Mouse (Mus musculus): ENCODE results near the gene Fam216b. TPM values are rescaled to one million over a fixed set of nuclear protein-coding genes. Genes with fewer than 3 reads are reported as not detected.

The Fam216b gene
- total and polyA plus RNA-seq, 3 experiments, result not detected

DNA sequence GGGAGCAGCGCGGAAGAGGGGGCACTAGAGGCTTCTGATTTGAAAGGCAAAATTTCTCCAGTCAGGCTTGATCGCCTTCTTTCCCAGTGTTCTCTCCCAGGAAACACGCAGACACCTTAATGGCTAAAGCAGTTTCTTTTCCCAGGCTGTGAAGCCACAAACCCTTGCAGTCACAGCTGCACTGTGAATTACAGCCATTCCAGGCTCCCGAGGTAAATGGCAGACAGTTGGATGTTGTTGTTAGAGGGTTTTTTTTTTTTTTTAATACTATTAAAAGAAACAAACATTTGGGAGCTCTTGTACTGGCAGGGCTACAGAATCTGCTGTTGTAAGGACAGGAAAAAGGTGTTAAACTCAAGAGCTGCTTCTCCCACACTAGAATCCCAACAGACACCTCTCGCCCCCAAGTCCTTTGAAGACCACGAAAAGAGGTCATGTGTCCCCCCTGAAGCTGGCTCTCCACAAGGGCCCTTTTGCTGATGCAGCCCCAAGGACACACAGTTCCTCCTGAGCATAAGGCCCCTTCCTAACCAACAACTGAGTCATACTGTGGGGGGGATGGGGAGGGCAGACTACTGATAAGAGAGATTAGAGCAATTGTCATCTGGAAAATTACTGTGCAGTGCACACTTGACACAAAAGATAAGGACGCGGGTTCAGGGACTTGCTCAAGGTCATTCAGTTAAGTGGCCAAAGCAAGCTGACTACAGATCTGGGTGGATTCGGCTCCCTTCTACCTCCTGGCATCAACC lies 30.8 kb upstream of the Fam216b start:
- H3K79me2 ChIP-seq (replicated peaks; ENCODE audit: control insufficient read depth, extremely low read depth, insufficient read depth, poor library complexity, severe bottlenecking), result no peaks in the 10 kb centered on the region
- no peak overlapping the region for H3K9ac ChIP-seq (ENCODE audit: insufficient read depth, low read depth)
- TF ChIP-seq MAZ (IDR thresholded peaks at IDR 0.05; ENCODE audit: low read depth, low read length), result no peak
- no peak for TF ChIP-seq MXI1 (IDR thresholded peaks at IDR 0.05; ENCODE audit: low read depth, low read length)
- TF ChIP-seq MEF2A (IDR thresholded peaks at IDR 0.05; ENCODE audit: borderline replicate concordance, low read depth, low read length), result no peak
- TF ChIP-seq CHD2 (IDR thresholded peaks at IDR 0.05; ENCODE audit: low read length), result no peak
- TF ChIP-seq CTCF (conservative IDR thresholded peaks at IDR 0.05 in 1 of 2, IDR thresholded peaks at IDR 0.05 in 1 of 2; ENCODE audit: low read depth in 2 of 2, low read length in 2 of 2), result no peak
- no peak for TF ChIP-seq TCF12 (IDR thresholded peaks at IDR 0.05; ENCODE audit: low read depth, low read length)
- TF ChIP-seq ETS1 (conservative IDR thresholded peaks at IDR 0.05; ENCODE audit: low read depth, low read length), result no peak
- H3K4me1 ChIP-seq (ENCODE audit: control insufficient read depth in 1 of 2, insufficient read depth in 2 of 2), result peaks cover 0 to 9% of the 10 kb centered on the region in 2 experiments; a peak in 1 of 4 replicates
- in situ Hi-C loops (cut with MboI; ENCODE audit: low pct_ligation_motif_present, low pct_unique_long_range_greater_than_20kb, low sequenced_read_pairs) (no loop called here), dilution Hi-C loops (cut with MboI; ENCODE audit: extremely low pct_ligation_motif_present, extremely low pct_unique_long_range_greater_than_20kb, low sequenced_read_pairs) (no loop called here)
- H3K27ac ChIP-seq (ENCODE audit: insufficient read depth, low read depth), result no peak overlapping the region
- no peak for DNase-seq (ENCODE audit: extremely low read depth)
- H3K9me3 ChIP-seq (replicated peaks; ENCODE audit: low read length), result no peaks in the 10 kb centered on the region
- H3K27me3 ChIP-seq (replicated peaks), result no peaks in the 10 kb centered on the region
- no peaks in the 10 kb centered on the region for H3K36me3 ChIP-seq (replicated peaks in 1 of 2; ENCODE audit: control insufficient read depth in 1 of 2, insufficient read depth in 1 of 2, low read length in 1 of 2)
- no peak overlapping the region for H3K4me3 ChIP-seq (replicated peaks in 1 of 3; ENCODE audit: low read depth in 2 of 3, low read length in 2 of 3, poor library complexity in 1 of 3)
- H3K4me2 ChIP-seq (ENCODE audit: insufficient read depth, low read depth, poor library complexity, severe bottlenecking), result no peak overlapping the region

DNA sequence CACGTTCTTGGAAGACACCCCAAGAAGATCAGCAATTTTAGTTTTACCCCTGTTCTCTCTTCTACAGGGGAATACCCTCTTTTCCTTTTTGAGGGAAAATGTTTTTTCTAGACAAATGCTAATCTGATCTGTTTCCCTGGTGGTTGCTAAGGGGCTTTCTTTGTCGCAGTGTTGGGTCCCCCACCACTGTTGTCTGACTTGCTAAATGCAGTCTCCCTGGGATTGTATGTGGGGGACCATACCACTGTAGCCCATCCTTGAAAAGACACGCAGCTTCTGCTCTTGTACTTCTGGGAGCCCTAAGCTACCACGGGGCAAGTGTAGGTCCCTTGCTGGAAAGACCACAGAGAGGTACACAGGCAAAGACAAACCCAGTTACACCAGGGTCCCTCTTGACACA lies 28.9 kb upstream of the Fam216b start:
- in situ Hi-C loops (cut with MboI; ENCODE audit: low pct_ligation_motif_present, low pct_unique_long_range_greater_than_20kb, low sequenced_read_pairs), result no loop called here
- TF ChIP-seq JUND (conservative IDR thresholded peaks at IDR 0.05; ENCODE audit: low read depth, low read length), result no peak
- TF ChIP-seq NRF1 (IDR thresholded peaks at IDR 0.05; ENCODE audit: low read depth, low read length), result no peak
- no peak for TF ChIP-seq MEF2A (IDR thresholded peaks at IDR 0.05; ENCODE audit: borderline replicate concordance, low read depth, low read length)
- TF ChIP-seq HCFC1 (IDR thresholded peaks at IDR 0.05; ENCODE audit: low read depth, low read length), result no peak
- TF ChIP-seq SIN3A (IDR thresholded peaks at IDR 0.05; ENCODE audit: low read length), result no peak
- TF ChIP-seq GABPA (IDR thresholded peaks at IDR 0.05; ENCODE audit: insufficient replicate concordance, low read depth, low read length), result no peak
- Histone ChIP-seq H3K9me3 (replicated peaks; ENCODE audit: low read length) (no peaks in the 10 kb centered on the region), H3K27ac (ENCODE audit: insufficient read depth, low read depth) (no peak overlapping the region), H3K4me2 (ENCODE audit: insufficient read depth, low read depth, poor library complexity, severe bottlenecking) (no peak overlapping the region), H3K27me3 (replicated peaks) (no peaks in the 10 kb centered on the region), H3K4me3 (replicated peaks in 1 of 3; ENCODE audit: low read depth in 2 of 3, low read length in 2 of 3, poor library complexity in 1 of 3) (no peak overlapping the region), H3K9ac (ENCODE audit: insufficient read depth, low read depth) (no peak overlapping the region), H3K36me3 (replicated peaks in 1 of 2; ENCODE audit: control insufficient read depth in 1 of 2, insufficient read depth in 1 of 2, low read length in 1 of 2) (no peaks in the 10 kb centered on the region), H3K79me2 (replicated peaks; ENCODE audit: control insufficient read depth, extremely low read depth, insufficient read depth, poor library complexity, severe bottlenecking) (no peaks in the 10 kb centered on the region), H3K4me1 (ENCODE audit: control insufficient read depth in 1 of 2, insufficient read depth in 2 of 2) (peaks cover 0 to 9% of the 10 kb centered on the region in 2 experiments; a peak in 1 of 4 replicates)
- no peak for DNase-seq (ENCODE audit: extremely low read depth)
- dilution Hi-C loops (cut with MboI; ENCODE audit: extremely low pct_ligation_motif_present, extremely low pct_unique_long_range_greater_than_20kb, low sequenced_read_pairs), result no loop called here

DNA sequence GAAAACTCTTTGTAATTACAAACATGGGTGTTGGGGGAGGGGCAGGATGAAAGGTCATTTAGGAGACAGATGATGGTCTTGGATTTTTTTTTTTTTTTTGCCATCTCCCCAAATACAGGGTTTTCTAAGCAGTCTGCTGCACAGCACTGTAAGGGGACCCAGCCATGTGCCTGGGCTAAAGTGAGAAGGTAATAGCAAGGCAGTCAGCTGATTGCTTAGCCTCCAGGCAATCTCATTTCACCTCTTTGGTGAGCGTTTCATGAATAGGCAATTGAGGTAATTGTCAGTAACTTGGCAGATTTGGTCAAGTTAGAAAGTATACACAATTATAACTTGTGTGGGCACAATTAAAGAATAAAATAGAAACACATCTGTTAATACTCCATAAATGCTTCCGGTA lies 28.5 kb upstream of the Fam216b start:
- TF ChIP-seq MXI1 (IDR thresholded peaks at IDR 0.05; ENCODE audit: low read depth, low read length) (no peak), MEF2A (IDR thresholded peaks at IDR 0.05; ENCODE audit: borderline replicate concordance, low read depth, low read length) (no peak), IRF4 (IDR thresholded peaks at IDR 0.05; ENCODE audit: low read depth, low read length) (no peak), E2F4 (IDR thresholded peaks at IDR 0.05; ENCODE audit: insufficient replicate concordance, low read depth, low read length) (no peak), JUN (IDR thresholded peaks at IDR 0.05; ENCODE audit: insufficient read depth, low read depth, low read length) (no peak), GABPA (IDR thresholded peaks at IDR 0.05; ENCODE audit: insufficient replicate concordance, low read depth, low read length) (no peak)

More for the DNA sequence above, 28.5 kb upstream of the Fam216b start:
- Histone ChIP-seq H3K79me2 (replicated peaks; ENCODE audit: control insufficient read depth, extremely low read depth, insufficient read depth, poor library complexity, severe bottlenecking) (no peaks in the 10 kb centered on the region), H3K4me3 (replicated peaks in 1 of 3; ENCODE audit: low read depth in 2 of 3, low read length in 2 of 3, poor library complexity in 1 of 3) (no peak overlapping the region), H3K4me1 (ENCODE audit: control insufficient read depth in 1 of 2, insufficient read depth in 2 of 2) (peaks cover 0 to 9% of the 10 kb centered on the region in 2 experiments; a peak in 1 of 4 replicates), H3K4me2 (ENCODE audit: insufficient read depth, low read depth, poor library complexity, severe bottlenecking) (no peak overlapping the region), H3K36me3 (replicated peaks in 1 of 2; ENCODE audit: control insufficient read depth in 1 of 2, insufficient read depth in 1 of 2, low read length in 1 of 2) (no peaks in the 10 kb centered on the region), H3K9ac (ENCODE audit: insufficient read depth, low read depth) (no peak overlapping the region), H3K27me3 (replicated peaks) (no peaks in the 10 kb centered on the region), H3K27ac (ENCODE audit: insufficient read depth, low read depth) (no peak overlapping the region), H3K9me3 (replicated peaks; ENCODE audit: low read length) (no peaks in the 10 kb centered on the region)
- dilution Hi-C loops (cut with MboI; ENCODE audit: extremely low pct_ligation_motif_present, extremely low pct_unique_long_range_greater_than_20kb, low sequenced_read_pairs), result no loop called here
- no peak for DNase-seq (ENCODE audit: extremely low read depth)
- in situ Hi-C loops (cut with MboI; ENCODE audit: low pct_ligation_motif_present, low pct_unique_long_range_greater_than_20kb, low sequenced_read_pairs), result no loop called here
